Mouse (Mus musculus): ENCODE data around the gene Pcbp4. TPM values are rescaled to one million over a fixed set of nuclear protein-coding genes. Genes with fewer than 3 reads are reported as not detected.

The Pcbp4 gene
- polyA plus RNA-seq, 1 experiment from 2014 or later = 32.6 TPM

GRCm38 (mm10) chr9:106512729-106513450 is 59.8 kb downstream of the Pcbp4 start:
- no peaks in the 10 kb centered on the region for H3K4me1 ChIP-seq (ENCODE audit: control insufficient read depth, insufficient read depth, low read length)
- no peak overlapping the region for H3K27ac ChIP-seq (ENCODE audit: low read length)
- ATAC-seq = no peak
- 53% methylated on average over 13 of the region's 13 CpGs for WGBS
- H3K4me2 ChIP-seq (ENCODE audit: low read depth, low read length) = no peak overlapping the region
- H3K27me3 ChIP-seq (replicated peaks; ENCODE audit: control insufficient read depth, insufficient read depth, low read length) = no peaks in the 10 kb centered on the region
- H3K4me3 ChIP-seq (ENCODE audit: low read length) = no peak overlapping the region
- no peaks in the 10 kb centered on the region for H3K36me3 ChIP-seq (ENCODE audit: control insufficient read depth, insufficient read depth, low read length)
- no peak overlapping the region for H3K9ac ChIP-seq (ENCODE audit: low read depth, low read length)
- H3K9me3 ChIP-seq (ENCODE audit: control insufficient read depth, low read length) = no peaks in the 10 kb centered on the region

GRCm38 (mm10) chr9:106513566-106513965 is 60.5 kb downstream of the Pcbp4 start:
- H3K9me3 ChIP-seq (ENCODE audit: control insufficient read depth, low read length) = no peaks in the 10 kb centered on the region
- ATAC-seq = no peak
- H3K36me3 ChIP-seq (ENCODE audit: control insufficient read depth, insufficient read depth, low read length) = no peaks in the 10 kb centered on the region
- no peak overlapping the region for H3K9ac ChIP-seq (ENCODE audit: low read depth, low read length)
- no peak overlapping the region for H3K4me2 ChIP-seq (ENCODE audit: low read depth, low read length)
- H3K4me3 ChIP-seq (ENCODE audit: low read length) = no peak overlapping the region
- no peaks in the 10 kb centered on the region for H3K4me1 ChIP-seq (ENCODE audit: control insufficient read depth, insufficient read depth, low read length)
- no peak overlapping the region for H3K27ac ChIP-seq (ENCODE audit: low read length)
- no peaks in the 10 kb centered on the region for H3K27me3 ChIP-seq (replicated peaks; ENCODE audit: control insufficient read depth, insufficient read depth, low read length)
- WGBS = 82% methylated on average over 6 of the region's 6 CpGs

Other genes with a start within 250 kb of the Pcbp4 start
- 0.04 and 0.05 TPM in 2 replicates for gene Tlr9, start 230.7 kb upstream of the Pcbp4 start, polyA plus RNA-seq (2015; fragmentation: Nextera tagmentation; extraction: Ambion mirVana)
- gene Alas1, start 204.6 kb upstream of the Pcbp4 start, polyA plus RNA-seq (2015; fragmentation: Nextera tagmentation; extraction: Ambion mirVana) = 129 and 131 TPM in 2 replicates
- 27.0 and 29.1 TPM in 2 replicates for gene Poc1a, start 172.2 kb upstream of the Pcbp4 start, polyA plus RNA-seq (2015; fragmentation: Nextera tagmentation; extraction: Ambion mirVana)
- 4.8 and 6.3 TPM in 2 replicates for gene Dusp7, start 84.7 kb upstream of the Pcbp4 start, polyA plus RNA-seq (2015; fragmentation: Nextera tagmentation; extraction: Ambion mirVana)
- gene Rpl29, start 23.8 kb upstream of the Pcbp4 start, polyA plus RNA-seq (2015; fragmentation: Nextera tagmentation; extraction: Ambion mirVana) = 866 and 931 TPM in 2 replicates
- gene Acy1, start 15.0 kb upstream of the Pcbp4 start, polyA plus RNA-seq (2015; fragmentation: Nextera tagmentation; extraction: Ambion mirVana) = 59.8 and 59.9 TPM in 2 replicates
- 34.3 and 34.4 TPM in 2 replicates for gene Abhd14b, start 5.8 kb upstream of the Pcbp4 start, polyA plus RNA-seq (2015; fragmentation: Nextera tagmentation; extraction: Ambion mirVana)
- gene Abhd14a, start 5.6 kb upstream of the Pcbp4 start, polyA plus RNA-seq (2015; fragmentation: Nextera tagmentation; extraction: Ambion mirVana) = 50.2 and 52.0 TPM in 2 replicates
- 0.11 TPM in 2 replicates for gene Gpr62, start 12.6 kb downstream of the Pcbp4 start, polyA plus RNA-seq (2015; fragmentation: Nextera tagmentation; extraction: Ambion mirVana)
- gene Rrp9, start 22.7 kb downstream of the Pcbp4 start, polyA plus RNA-seq (2015; fragmentation: Nextera tagmentation; extraction: Ambion mirVana) = 45.9 and 52.0 TPM in 2 replicates
- gene Parp3, start 23.7 kb downstream of the Pcbp4 start, polyA plus RNA-seq (2015; fragmentation: Nextera tagmentation; extraction: Ambion mirVana) = 3.0 TPM in 2 replicates
- gene Iqcf1, start 46.7 kb downstream of the Pcbp4 start, polyA plus RNA-seq (2015; fragmentation: Nextera tagmentation; extraction: Ambion mirVana) = not detected in 2 replicates
- not detected in 2 replicates for gene Iqcf5, start 61.3 kb downstream of the Pcbp4 start, polyA plus RNA-seq (2015; fragmentation: Nextera tagmentation; extraction: Ambion mirVana)
- not detected in 2 replicates for gene Iqcf3, start 108.3 kb downstream of the Pcbp4 start, polyA plus RNA-seq (2015; fragmentation: Nextera tagmentation; extraction: Ambion mirVana)
- gene Iqcf4, start 117.7 kb downstream of the Pcbp4 start, polyA plus RNA-seq (2015; fragmentation: Nextera tagmentation; extraction: Ambion mirVana) = not detected in 2 replicates
- not detected in 2 replicates for gene Iqcf6, start 173.3 kb downstream of the Pcbp4 start, polyA plus RNA-seq (2015; fragmentation: Nextera tagmentation; extraction: Ambion mirVana)
- gene Grm2, start 202.8 kb downstream of the Pcbp4 start, polyA plus RNA-seq (2015; fragmentation: Nextera tagmentation; extraction: Ambion mirVana) = not detected in 2 replicates
- gene Tex264, start 232.6 kb downstream of the Pcbp4 start, polyA plus RNA-seq (2015; fragmentation: Nextera tagmentation; extraction: Ambion mirVana) = 66.4 and 74.0 TPM in 2 replicates

Measured in intestine, embryonic 16.5 days (tissue).